Mouse (Mus musculus): ENCODE results near the gene Klk1b27.
"Not testable (repeated sequence)": the region's sequence is repeated elsewhere in the genome, so short reads cannot be mapped to it uniquely, and the experiment has no call there.

DNA sequence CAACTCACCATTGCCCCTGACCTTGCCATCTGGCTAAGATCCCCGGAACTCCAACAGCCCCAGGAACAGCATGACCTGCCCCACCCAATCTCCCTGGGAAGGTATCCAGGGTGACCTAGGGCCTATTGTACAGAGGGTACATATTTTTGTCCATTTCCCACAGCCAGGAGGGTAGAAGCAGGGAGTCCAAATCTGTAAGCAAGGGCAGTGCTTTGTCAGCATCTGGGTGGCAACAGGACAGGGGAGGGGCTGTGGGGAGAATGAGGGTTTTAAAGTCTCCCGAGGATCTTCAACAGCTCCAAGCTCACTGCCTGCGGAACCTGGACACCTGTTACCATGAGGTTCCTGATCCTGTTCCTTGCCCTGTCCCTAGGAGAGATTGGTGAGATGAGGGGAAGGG lies 49.9 kb downstream of the Klk1b27 start, which contains the start of gene Klk1b21:
- TF ChIP-seq POLR2A, CTCF (IDR thresholded peaks at IDR 0.05; ENCODE audit: extremely low read depth, insufficient read depth, low read length): not testable (repeated sequence)

Measured in cortical plate, adult 2 months (tissue).